Comparison of ENCODE assay signal across 19 mouse cellular contexts in the genomic region with DNA sequence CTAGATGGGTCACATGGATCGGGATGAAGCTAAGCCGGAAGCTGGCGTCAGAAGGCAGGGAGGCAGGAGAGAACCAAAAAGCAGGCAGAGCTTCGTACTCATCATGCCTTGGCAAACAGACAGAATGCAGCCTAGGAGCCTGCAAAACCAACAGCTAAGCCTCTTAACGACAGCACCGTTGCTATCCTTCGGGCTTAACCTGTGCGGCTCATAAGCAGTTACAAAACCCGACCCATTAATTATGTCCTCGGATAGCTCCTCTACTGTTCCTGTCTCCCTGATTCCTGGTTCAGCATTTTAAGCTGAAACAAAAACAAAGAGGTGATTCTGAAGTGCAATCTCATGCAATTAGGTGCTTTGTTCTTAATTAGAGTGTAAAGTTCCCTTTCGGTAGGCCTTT. TPM values are rescaled to one million over a fixed set of nuclear protein-coding genes. Genes with fewer than 3 reads are reported as not detected.
DNase-seq lines count a peak whose midpoint lies in the region; ATAC-seq and TF ChIP-seq lines count a peak whose summit lies in the region.
"Had no signal": no experiment of that assay in that cellular context is flagged by ENCODE, and none has a peak within 500 bp of the region (broad histone marks: within the 10 kb centered on the region; RNA-seq: fewer than 3 reads in every experiment).

No protein-coding gene starts in this region.

- no peaks in the 10 kb centered on the region for H3K9me3 ChIP-seq in forebrain, embryonic 16.5 days (ENCODE audit: control insufficient read depth, low read length)
- H3K9me3 ChIP-seq: embryonic facial prominence, embryonic 12.5 days; heart, embryonic 15.5 days; hindbrain, embryonic 12.5 days; limb, embryonic 15.5 days; megakaryocyte, embryonic 14.5 days had no signal

- no peak overlapping the region for H3K9ac ChIP-seq in forebrain, embryonic 16.5 days (replicated peaks; ENCODE audit: low read depth, low read length)
- H3K9ac ChIP-seq: embryonic facial prominence, embryonic 12.5 days; heart, embryonic 15.5 days; hindbrain, embryonic 12.5 days; limb, embryonic 15.5 days had no signal

- 93% methylated on average over 11 of the region's 11 CpGs for WGBS in bone marrow, adult 2 months
- WGBS in forebrain, embryonic 16.5 days, result 16% methylated on average over 11 of the region's 11 CpGs

- H3K4me2 ChIP-seq in forebrain, embryonic 16.5 days (ENCODE audit: low read length), result peak overlapping the region; percentile 36
- H3K4me2 ChIP-seq: embryonic facial prominence, embryonic 12.5 days; heart, embryonic 15.5 days; hindbrain, embryonic 12.5 days; limb, embryonic 15.5 days had no signal

- H3K36me3 ChIP-seq in forebrain, embryonic 16.5 days (ENCODE audit: control insufficient read depth, insufficient read depth), result no peaks in the 10 kb centered on the region
- H3K36me3 ChIP-seq: embryonic facial prominence, embryonic 12.5 days; heart, embryonic 15.5 days; hindbrain, embryonic 12.5 days; limb, embryonic 15.5 days had no signal

- H3K4me3 ChIP-seq in left cerebral cortex, adult 2 months, result no peak overlapping the region
- H3K4me3 ChIP-seq in bone marrow, adult 2 months (replicated peaks; ENCODE audit: control insufficient read depth, low read depth, low read length), result no peak overlapping the region
- no peak overlapping the region for H3K4me3 ChIP-seq in forebrain, embryonic 16.5 days (replicated peaks; ENCODE audit: low read length)
- H3K4me3 ChIP-seq: embryonic facial prominence, embryonic 12.5 days; heart, embryonic 15.5 days; hindbrain, embryonic 12.5 days; limb, embryonic 15.5 days; megakaryocyte, embryonic 14.5 days had no signal

- DNase-seq in frontal cortex, postnatal 14 days (ENCODE audit: low spot score in 2 of 2), result no peak
- DNase-seq in left cerebral cortex, adult 2 months (ENCODE audit: extremely low spot score in 1 of 2, low spot score in 2 of 2), result no peak
- no peak for DNase-seq in left cerebral cortex, adult 18-20 months (ENCODE audit: low spot score in 2 of 2)
- DNase-seq in adrenal gland, adult 18-20 months (ENCODE audit: low spot score in 2 of 2), result no peak
- DNase-seq in kidney, postnatal 14 days, result no peak
- DNase-seq: cerebellum, adult 11-12 months; kidney, postnatal 4 days; right cerebral cortex, postnatal 4 days had no signal

- H3K4me1 ChIP-seq in bone marrow, adult 2 months (ENCODE audit: control insufficient read depth, insufficient read depth, low read length), result peaks cover 3% of the 10 kb centered on the region; the same call in 1 of the 2 replicates
- peaks cover 9% of the 10 kb centered on the region for H3K4me1 ChIP-seq in forebrain, embryonic 16.5 days (replicated peaks; ENCODE audit: control insufficient read depth, insufficient read depth, low read length)
- H3K4me1 ChIP-seq: embryonic facial prominence, embryonic 12.5 days; hindbrain, embryonic 12.5 days; limb, embryonic 15.5 days had no signal

- peak; percentile 55 for ATAC-seq in frontal cortex, adult (ENCODE audit: low TSS enrichment)
- ATAC-seq in forebrain, embryonic 16.5 days, result peak; percentile 70
- ATAC-seq: activated CD4-positive, CD25-positive, alpha-beta regulatory T cell, adult 4 months; intestine, embryonic 16.5 days; lung, postnatal 0 days had no signal

- no peak for TF ChIP-seq CTCF in left cerebral cortex, adult 2 months (IDR thresholded peaks at IDR 0.05)
- TF ChIP-seq CTCF in bone marrow, adult 2 months (IDR thresholded peaks at IDR 0.05; ENCODE audit: control insufficient read depth, insufficient read depth, low read length), result no peak

- intact Hi-C loops in left cerebral cortex, adult 2 months (cut with DNase I), result no loop called here

- H3K27ac ChIP-seq in left cerebral cortex, adult 2 months, result peak overlapping the region; percentile 16
- H3K27ac ChIP-seq in bone marrow, adult 2 months (ENCODE audit: control insufficient read depth, insufficient read depth, low read depth, low read length, poor library complexity), result 0 out of 2 replicates have a peak overlapping the region, but pooled peaks have one; percentile 45
- H3K27ac ChIP-seq in forebrain, embryonic 16.5 days (ENCODE audit: low read length), result no peak overlapping the region
- H3K27ac ChIP-seq: embryonic facial prominence, embryonic 12.5 days; heart, embryonic 15.5 days; hindbrain, embryonic 12.5 days; limb, embryonic 15.5 days had no signal

- no peaks in the 10 kb centered on the region for H3K27me3 ChIP-seq in forebrain, embryonic 16.5 days (replicated peaks; ENCODE audit: control insufficient read depth, insufficient read depth, low read length)
- H3K27me3 ChIP-seq: embryonic facial prominence, embryonic 12.5 days; heart, embryonic 15.5 days; hindbrain, embryonic 12.5 days; limb, embryonic 15.5 days; megakaryocyte, embryonic 14.5 days had no signal

- no peak for TF ChIP-seq POLR2A in bone marrow, adult 2 months (IDR thresholded peaks at IDR 0.05; ENCODE audit: borderline replicate concordance, control insufficient read depth, low read depth, low read length)

RNA-seq across cellular contexts. Expression of gene Bmp2k, which starts 43.4 kb away (rescaled TPM):
- 10 to 100 TPM; 11.9 to 12.4 TPM for total RNA-seq in left cerebral cortex, adult 2 months (2021)
- total RNA-seq in left cerebral cortex, adult 18-20 months (2021), result 10 to 100 TPM; 10.8 to 11.6 TPM
- polyA plus RNA-seq in bone marrow, adult 2 months (2011; ENCODE audit: insufficient read depth, insufficient read length, low replicate concordance, missing spikeins), result 11.7 and 12.0 TPM in 2 replicates
- 7.2 and 8.3 TPM in 2 replicates for polyA plus RNA-seq in forebrain, embryonic 16.5 days (2015; fragmentation: Nextera tagmentation; extraction: Ambion mirVana)
- 10 to 100 TPM; 27.2 to 32.6 TPM for total RNA-seq in adrenal gland, adult 18-20 months (2021)
